Mouse (Mus musculus) kidney, adult 2 months (tissue): ENCODE data around the gene Ranbp3l.

Experiments
- CTCF ChIP-seq: fragments of 200-500 bp; conservative IDR thresholded peaks from 2 replicates; pipeline ENCODE4 v1.5.1; 2011; ENCODE audit warnings: low read depth, mild to moderate bottlenecking, control low read depth, low read length, moderate library complexity, mixed read lengths; ENCODE audit not compliant: insufficient read depth, insufficient read length
- POLR2A ChIP-seq: fragments of 200-500 bp; IDR thresholded peaks from one replicate; pipeline ENCODE4 v1.6.1; 2011; ENCODE audit warnings: low read depth, low read length, control low read depth

GRCm38 (mm10) chr15:9114131-9114530 lies 146.4 kb downstream of the Ranbp3l start:
- TF ChIP-seq POLR2A (no peak), CTCF (no peak)
